Mouse (Mus musculus) intestine, embryonic 14.5 days (tissue): ENCODE data around the gene Ptges3. TPM values are rescaled to one million over a fixed set of nuclear protein-coding genes. Genes with fewer than 3 reads are reported as not detected.

ENCODE experiments used
- ATAC-seq: fragments of 200-750 bp; cut with Nextera tagmentation; replicated peaks from 2 replicates; pipeline ENCODE4 v1.8.0; 2017; ENCODE audit warnings: low read depth, moderate number of reproducible peaks, moderate TSS enrichment, moderate library complexity; ENCODE audit not compliant: low FRiP score, low TSS enrichment
- DNase-seq: peaks from one replicate; pipeline ENCODE4 v3.0.0-alpha.2; 2018; ENCODE audit warnings: low spot score
- H3K27ac ChIP-seq: fragments of 300-500 bp; sonication (generic); 2 replicates; pipeline ENCODE4 v1.5.1; 2014; ENCODE audit warnings: low read depth, mild to moderate bottlenecking, control low read depth
- H3K27me3 ChIP-seq: fragments of 300-500 bp; sonication (generic); replicated peaks from 2 replicates; pipeline ENCODE4 v1.6.1; 2014; ENCODE audit warnings: low read length, control low read depth; ENCODE audit not compliant: control insufficient read depth, insufficient read depth
- H3K36me3 ChIP-seq: fragments of 300-500 bp; sonication (generic); 2 replicates; pipeline ENCODE4 v1.6.1; 2014; ENCODE audit warnings: low read length, control low read depth; ENCODE audit not compliant: control insufficient read depth, insufficient read depth
- H3K4me1 ChIP-seq: fragments of 300-500 bp; sonication (generic); replicated peaks from 2 replicates; pipeline ENCODE4 v1.6.1; 2014; ENCODE audit warnings: low read length, control low read depth, mixed read lengths; ENCODE audit not compliant: control insufficient read depth, insufficient read depth
- H3K4me2 ChIP-seq: fragments of 300-500 bp; sonication (generic); 2 replicates; pipeline ENCODE4 v1.6.1; 2014; ENCODE audit warnings: low read length
- H3K4me3 ChIP-seq: fragments of 300-500 bp; sonication (generic); 2 replicates; pipeline ENCODE4 v1.5.1; 2014; ENCODE audit warnings: low read depth, low read length, control low read depth, mixed read lengths
- H3K9ac ChIP-seq: fragments of 300-500 bp; sonication (generic); 2 replicates; pipeline ENCODE4 v1.6.1; 2014; ENCODE audit warnings: mild to moderate bottlenecking, low read length
- H3K9me3 ChIP-seq: fragments of 300-500 bp; sonication (generic); 2 replicates; pipeline ENCODE4 v1.6.1; 2016; ENCODE audit warnings: low read length, control low read depth; ENCODE audit not compliant: control insufficient read depth
- WGBS: fragments of 180-500 bp; shearing (Covaris S2); extraction: QIAGEN DNeasy Blood & Tissue Kit; methylation state at CpG from one replicate; pipeline ENCODE4 v1.1.7; 2014; 5-methylcytosine and 5-hydroxymethylcytosine counted together
- microRNA counts: library from miRNA; unstranded; fragments of <30 nt; microRNA quantifications from one replicate; lab custom pipeline; 2016
- microRNA-seq: library from miRNA; unstranded; fragments of <30 nt; microRNA quantifications from one replicate; pipeline ENCODE4, GENCODE M21; 2016
- polyA plus RNA-seq: library from polyadenylated mRNA; unstranded; fragments of >200 nt; fragmentation: Nextera tagmentation; extraction: Ambion mirVana; gene quantifications from 2 replicates; pipeline ENCODE4 v1.2.1, GENCODE M21; 2014

Ptges3 gene
- polyA plus RNA-seq, 1 experiment from 2014 or later = 489 TPM

DNA sequence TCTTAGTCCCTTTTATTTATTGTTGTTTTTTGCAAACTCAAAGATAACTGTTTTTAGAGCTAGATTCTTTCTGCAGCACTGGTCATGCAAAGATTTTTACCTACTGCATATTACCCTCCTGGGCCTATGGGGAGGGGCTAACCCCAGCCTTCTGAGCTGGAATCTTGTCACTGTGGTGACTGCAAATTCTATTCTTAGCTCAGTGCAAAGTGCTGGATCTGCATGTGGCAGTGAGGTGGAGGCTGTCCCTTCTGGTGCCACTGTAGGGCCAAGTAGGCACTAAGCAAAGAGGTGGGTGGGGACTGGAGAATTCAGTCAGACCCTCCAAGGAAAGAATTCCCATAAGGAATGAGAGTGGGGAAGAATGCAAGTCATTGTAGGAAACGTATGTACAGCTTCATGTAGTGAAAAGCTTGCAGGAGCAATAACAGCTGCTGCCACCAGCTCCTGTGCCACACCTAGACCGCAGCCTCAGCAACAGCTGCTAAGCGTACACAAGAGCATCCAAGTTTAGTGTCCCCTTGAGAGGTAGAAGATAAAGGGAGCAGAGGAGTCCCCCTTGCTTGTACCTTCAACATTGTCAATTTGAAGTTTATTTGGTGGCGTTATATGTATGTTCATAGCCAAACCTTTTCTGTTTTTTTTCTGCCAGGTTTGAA lies 51.5 kb downstream of the Ptges3 start:
- peaks cover 57% of the 10 kb centered on the region for H3K36me3 ChIP-seq
- DNase-seq = no peak

GRCm38 (mm10) chr10:128111227-128111626 lies 52.5 kb downstream of the Ptges3 start:
- ATAC-seq (no peak), DNase-seq (no peak)
- Histone ChIP-seq H3K4me3 (no peak overlapping the region), H3K4me2 (no peak overlapping the region), H3K27ac (no peak overlapping the region), H3K27me3 (no peaks in the 10 kb centered on the region), H3K36me3 (peaks cover 66% of the 10 kb centered on the region), H3K9me3 (no peaks in the 10 kb centered on the region), H3K4me1 (no peaks in the 10 kb centered on the region), H3K9ac (no peak overlapping the region)

More for the DNA sequence above, 51.5 kb downstream of the Ptges3 start:
- no peaks in the 10 kb centered on the region for H3K27me3 ChIP-seq
- no peak overlapping the region for H3K4me2 ChIP-seq
- WGBS = 82% methylated on average over 4 of the region's 4 CpGs
- no peaks in the 10 kb centered on the region for H3K9me3 ChIP-seq
- no peaks in the 10 kb centered on the region for H3K4me1 ChIP-seq
- no peak overlapping the region for H3K9ac ChIP-seq
- no peak overlapping the region for H3K27ac ChIP-seq
- H3K4me3 ChIP-seq = no peak overlapping the region
- no peak for ATAC-seq

DNA sequence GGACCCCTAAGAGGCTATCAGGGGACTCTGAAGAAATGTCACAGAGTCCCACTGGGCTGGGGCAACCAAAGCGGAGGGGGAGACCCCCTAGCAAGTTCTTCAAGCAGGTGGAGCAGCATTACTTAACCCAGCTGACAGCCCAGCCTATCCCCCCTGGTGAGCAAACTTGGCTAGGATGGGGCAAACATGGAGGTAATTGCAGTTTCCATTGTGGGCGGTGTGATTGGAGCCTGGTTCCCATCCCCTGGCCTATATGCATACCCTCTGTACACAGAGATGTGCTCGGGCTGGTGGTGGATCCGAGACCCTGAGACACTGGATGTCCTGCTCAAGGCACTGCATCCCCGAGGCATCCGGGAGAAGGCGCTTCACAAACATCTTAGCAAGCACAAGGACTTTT lies 65.1 kb downstream of the Ptges3 start:
- Histone ChIP-seq H3K36me3 (peaks cover 94% of the 10 kb centered on the region), H3K4me1 (no peaks in the 10 kb centered on the region), H3K9me3 (no peaks in the 10 kb centered on the region), H3K4me3 (no peak overlapping the region), H3K4me2 (no peak overlapping the region), H3K27me3 (no peaks in the 10 kb centered on the region), H3K27ac (no peak overlapping the region), H3K9ac (no peak overlapping the region)
- no peak for ATAC-seq
- 89% methylated on average over 7 of the region's 7 CpGs for WGBS
- DNase-seq = no peak

DNA sequence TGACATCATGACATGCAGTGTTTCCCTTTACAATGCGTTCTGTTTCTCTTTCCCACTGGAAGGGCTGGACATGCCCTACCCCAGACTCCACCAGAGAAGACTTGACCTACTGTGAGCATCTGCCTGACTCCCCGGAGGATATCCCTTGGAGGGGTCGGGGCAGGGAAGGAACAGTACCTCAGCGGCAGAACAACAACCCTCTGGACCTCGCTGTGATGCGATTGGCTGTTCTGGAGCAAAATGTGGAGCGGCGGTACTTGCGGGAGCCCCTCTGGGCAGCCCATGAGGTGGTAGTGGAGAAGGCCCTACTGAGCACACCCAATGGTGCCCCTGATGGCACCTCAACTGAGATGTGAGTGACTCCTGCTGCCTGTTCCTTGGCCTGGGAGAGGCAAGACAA lies 66.1 kb downstream of the Ptges3 start:
- 96% methylated on average over 9 of the region's 9 CpGs for WGBS
- ATAC-seq = no peak

DNA sequence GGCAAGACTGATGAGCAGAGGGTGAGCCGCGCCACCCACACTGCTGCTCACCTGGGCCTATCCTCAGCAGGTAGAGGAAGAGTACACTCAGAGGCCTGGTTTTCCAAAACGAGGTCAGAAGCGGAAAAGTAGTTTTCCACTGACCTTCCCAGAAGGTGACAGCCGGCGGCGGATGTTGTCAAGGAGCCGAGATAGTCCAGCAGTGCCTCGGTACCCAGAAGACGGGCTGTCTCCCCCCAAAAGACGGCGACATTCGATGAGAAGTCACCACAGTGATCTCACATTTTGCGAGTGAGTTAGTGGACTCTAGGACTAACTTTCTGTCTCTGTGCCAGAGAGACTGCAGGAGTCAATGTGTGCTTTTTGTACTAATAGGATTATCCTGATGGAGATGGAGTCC lies 67.2 kb downstream of the Ptges3 start:
- Histone ChIP-seq H3K4me1 (no peaks in the 10 kb centered on the region), H3K27ac (no peak overlapping the region), H3K9ac (no peak overlapping the region), H3K27me3 (no peaks in the 10 kb centered on the region), H3K4me3 (no peak overlapping the region), H3K36me3 (peaks cover 88% of the 10 kb centered on the region), H3K4me2 (no peak overlapping the region), H3K9me3 (no peaks in the 10 kb centered on the region)
- DNase-seq = no peak
- WGBS = 88% methylated on average over 14 of the region's 14 CpGs
- no peak for ATAC-seq

More for the DNA sequence above, 66.1 kb downstream of the Ptges3 start:
- no peaks in the 10 kb centered on the region for H3K4me1 ChIP-seq
- no peaks in the 10 kb centered on the region for H3K27me3 ChIP-seq
- no peak overlapping the region for H3K27ac ChIP-seq
- H3K4me3 ChIP-seq = no peak overlapping the region
- no peak for DNase-seq
- no peaks in the 10 kb centered on the region for H3K9me3 ChIP-seq
- no peak overlapping the region for H3K9ac ChIP-seq
- H3K36me3 ChIP-seq = peaks cover 88% of the 10 kb centered on the region
- H3K4me2 ChIP-seq = no peak overlapping the region

MicroRNA genes within 50 kb of the gene (microRNA counts, 519-probe panel; counts per million panel counts)
- not detected for microRNA mmu-miR-677 (lab: Ali Mortazavi, UCI)

Small RNA genes lying within 50 kb of the gene (microRNA-seq; reads per million reads assigned to microRNA genes)
- gene Mir677 = 18.7 reads per million, percentile 46 among the genes with 10 or more reads in this experiment

Other genes starting within 250 kb of the Ptges3 start
- not detected in 2 replicates for gene Rdh19, start 209.0 kb upstream of the Ptges3 start, polyA plus RNA-seq
- gene Rdh16f2, start 192.5 kb upstream of the Ptges3 start, polyA plus RNA-seq = 0.14 TPM in 1 of 2 replicates, not detected in the other
- 0.14 TPM in 1 of 2 replicates, not detected in the other for gene Rdh7, start 170.1 kb upstream of the Ptges3 start, polyA plus RNA-seq
- not detected in 2 replicates for gene Sdr9c7, start 160.4 kb upstream of the Ptges3 start, polyA plus RNA-seq
- gene Hsd17b6, start 51.3 kb upstream of the Ptges3 start, polyA plus RNA-seq = not detected in 2 replicates
- 85.8 and 89.1 TPM in 2 replicates for gene Prim1, start 43.8 kb upstream of the Ptges3 start, polyA plus RNA-seq
- 929 and 986 TPM in 2 replicates for gene Naca, start 23.4 kb upstream of the Ptges3 start, polyA plus RNA-seq
- gene Atp5b, start 24.3 kb downstream of the Ptges3 start, polyA plus RNA-seq = 2,618 and 2,654 TPM in 2 replicates
- gene Baz2a, start 32.6 kb downstream of the Ptges3 start, polyA plus RNA-seq = 23.7 and 26.2 TPM in 2 replicates
- 25.3 and 31.0 TPM in 2 replicates for gene Rbms2, start 121.3 kb downstream of the Ptges3 start, polyA plus RNA-seq
- gene Gls2, start 135.5 kb downstream of the Ptges3 start, polyA plus RNA-seq = 1.7 TPM in 2 replicates
- 34.9 and 37.2 TPM in 2 replicates for gene Spryd4, start 152.9 kb downstream of the Ptges3 start, polyA plus RNA-seq
- not detected in 2 replicates for gene Mip, start 166.9 kb downstream of the Ptges3 start, polyA plus RNA-seq
- gene Timeless, start 173.1 kb downstream of the Ptges3 start, polyA plus RNA-seq = 58.1 and 59.5 TPM in 2 replicates
- gene Apon, start 195.1 kb downstream of the Ptges3 start, polyA plus RNA-seq = 0.30 TPM in 2 replicates
- 0.15 TPM in 1 of 2 replicates, not detected in the other for gene Apof, start 209.7 kb downstream of the Ptges3 start, polyA plus RNA-seq
- gene Stat2, start 211.6 kb downstream of the Ptges3 start, polyA plus RNA-seq = 12.0 and 12.8 TPM in 2 replicates
- gene Il23a, start 239.8 kb downstream of the Ptges3 start, polyA plus RNA-seq = 0.77 TPM in 2 replicates
- gene Pan2, start 244.4 kb downstream of the Ptges3 start, polyA plus RNA-seq = 32.7 and 35.0 TPM in 2 replicates